Mouse (Mus musculus) embryonic fibroblast, embryonic 13.5 days (primary cell): ENCODE data around the gene Gba. TPM values are rescaled to one million over a fixed set of nuclear protein-coding genes. Genes with fewer than 3 reads are reported as not detected.
A peak's percentile ranks its signal among the peaks of the same experiment; 100 is the strongest.

ENCODE experiments used
- H3K27ac ChIP-seq: 2 replicates; pipeline ENCODE4 v1.5.1; 2012; ENCODE audit warnings: low read length, control low read depth, inconsistent platforms; ENCODE audit not compliant: insufficient read depth
- H3K4me1 ChIP-seq: 2 replicates; pipeline ENCODE4 v1.6.1; 2011; ENCODE audit warnings: low read length; ENCODE audit not compliant: control insufficient read depth, insufficient read depth
- H3K4me3 ChIP-seq: 2 replicates; pipeline ENCODE4 v1.5.1; 2011; ENCODE audit warnings: mild to moderate bottlenecking, control low read depth, low read length; ENCODE audit not compliant: insufficient read depth
- CTCF ChIP-seq: IDR thresholded peaks from 2 replicates; pipeline ENCODE4 v1.5.1; 2011; ENCODE audit warnings: mild to moderate bottlenecking, control low read depth, low read length, moderate library complexity, borderline replicate concordance; ENCODE audit not compliant: insufficient read depth
- POLR2A ChIP-seq: IDR thresholded peaks from 2 replicates; pipeline ENCODE4 v1.6.1; 2011; ENCODE audit warnings: low read depth, mild to moderate bottlenecking, control low read depth, low read length, moderate library complexity
- polyA plus RNA-seq: library from polyadenylated mRNA; stranded (reverse); fragments of >200 nt; gene quantifications from 2 replicates; pipeline ENCODE4 v1.2.4, GENCODE M21; 2011; ENCODE audit warnings: low read depth; ENCODE audit not compliant: missing spikeins, insufficient read length

The Gba gene
- polyA plus RNA-seq, 1 experiment, result 86.8 TPM

- peak overlapping the region; percentile 43 for H3K27ac ChIP-seq
- TF ChIP-seq CTCF (peak; percentile 13; the same call in 1 of the 2 replicates), POLR2A (peak; percentile 94)
- H3K4me3 ChIP-seq, result peak overlapping the region; percentile 33
- no peaks in the 10 kb centered on the region for H3K4me1 ChIP-seq
Observed at GRCm38 (mm10) chr3:89195979-89196877, 6.5 kb upstream of the Gba start.

GRCm38 (mm10) chr3:89199839-89200238 lies 2.9 kb upstream of the Gba start:
- H3K4me3 ChIP-seq, result no peak overlapping the region
- H3K27ac ChIP-seq, result no peak overlapping the region
- TF ChIP-seq POLR2A (no peak), CTCF (no peak)
- H3K4me1 ChIP-seq, result no peaks in the 10 kb centered on the region

- no peaks in the 10 kb centered on the region for H3K4me1 ChIP-seq
- TF ChIP-seq CTCF (no peak), POLR2A (no peak)
- no peak overlapping the region for H3K27ac ChIP-seq
- peak overlapping the region; percentile 88 for H3K4me3 ChIP-seq
Observed at GRCm38 (mm10) chr3:89203142-89203514, 400 bp downstream of the Gba start.

GRCm38 (mm10) chr3:89206079-89206478 lies 3.4 kb downstream of the Gba start:
- H3K4me1 ChIP-seq, result no peaks in the 10 kb centered on the region
- no peak for TF ChIP-seq CTCF
- TF ChIP-seq POLR2A, result no peak
- no peak overlapping the region for H3K27ac ChIP-seq
- no peak overlapping the region for H3K4me3 ChIP-seq

GRCm38 (mm10) chr3:89206695-89207094 lies 4.0 kb downstream of the Gba start:
- no peak for TF ChIP-seq POLR2A
- TF ChIP-seq CTCF, result no peak
- no peak overlapping the region for H3K4me3 ChIP-seq
- no peak overlapping the region for H3K27ac ChIP-seq
- no peaks in the 10 kb centered on the region for H3K4me1 ChIP-seq

- peaks cover 5% of the 10 kb centered on the region; the same call in 1 of the 2 replicates for H3K4me1 ChIP-seq
- H3K4me3 ChIP-seq, result no peak overlapping the region
- no peak for TF ChIP-seq CTCF
- TF ChIP-seq POLR2A, result no peak
- H3K27ac ChIP-seq, result no peak overlapping the region
Observed at GRCm38 (mm10) chr3:89208075-89208657, 5.4 kb downstream of the Gba start.

GRCm38 (mm10) chr3:89208736-89209135 lies 6.0 kb downstream of the Gba start:
- H3K27ac ChIP-seq, result no peak overlapping the region
- H3K4me1 ChIP-seq, result peaks cover 5% of the 10 kb centered on the region; the same call in 1 of the 2 replicates
- TF ChIP-seq POLR2A, result no peak
- no peak for TF ChIP-seq CTCF
- no peak overlapping the region for H3K4me3 ChIP-seq

GRCm38 (mm10) chr3:89209731-89210130 lies 7.0 kb downstream of the Gba start:
- H3K4me3 ChIP-seq, result no peak overlapping the region
- peaks cover 5% of the 10 kb centered on the region; the same call in 1 of the 2 replicates for H3K4me1 ChIP-seq
- TF ChIP-seq CTCF (no peak), POLR2A (no peak)
- no peak overlapping the region for H3K27ac ChIP-seq

GRCm38 (mm10) chr3:89210162-89210561 lies 7.4 kb downstream of the Gba start:
- TF ChIP-seq CTCF (no peak), POLR2A (no peak)
- peaks cover 5% of the 10 kb centered on the region; the same call in 1 of the 2 replicates for H3K4me1 ChIP-seq
- H3K4me3 ChIP-seq, result no peak overlapping the region
- no peak overlapping the region for H3K27ac ChIP-seq

- H3K4me1 ChIP-seq, result peaks cover 5% of the 10 kb centered on the region; the same call in 1 of the 2 replicates
- no peak overlapping the region for H3K27ac ChIP-seq
- H3K4me3 ChIP-seq, result no peak overlapping the region
- TF ChIP-seq POLR2A (0 out of 2 replicates have a peak, but pooled peaks have one; percentile 4), CTCF (no peak)
Observed at GRCm38 (mm10) chr3:89210731-89211130, 8.0 kb downstream of the Gba start.
